Mouse (Mus musculus) kidney, postnatal 14 days (tissue): ENCODE data around the gene 2310003L06Rik.

Experiments
- DNase-seq: peaks from one replicate; pipeline ENCODE4 v3.0.0; 2022; ENCODE audit warnings: mixed read lengths

2310003L06Rik gene

GRCm38 (mm10) chr5:87969201-87969600 lies at the start of gene 2310003L06Rik, which contains the start of gene Gm28434:
2310003L06Rik (plus strand) TSS chr5:87969459.
Gm28434 (plus strand) TSS chr5:87969517.
- no peak for DNase-seq

GRCm38 (mm10) chr5:87925372-87925771 lies 43.9 kb upstream of the 2310003L06Rik start, which contains the start of gene Csn3:
Csn3 (plus strand) TSS chr5:87925579.
- DNase-seq, result no peak

- DNase-seq, result no peak
Measured at GRCm38 (mm10) chr5:87931603-87932002, 37.7 kb upstream of the 2310003L06Rik start.

- DNase-seq, result no peak
Measured at GRCm38 (mm10) chr5:87940752-87941151, 28.5 kb upstream of the 2310003L06Rik start.

- no peak for DNase-seq
Measured at GRCm38 (mm10) chr5:87942515-87942914, 26.7 kb upstream of the 2310003L06Rik start.

- no peak for DNase-seq
Measured at GRCm38 (mm10) chr5:87951836-87952235, 17.4 kb upstream of the 2310003L06Rik start.

- no peak for DNase-seq
Measured at GRCm38 (mm10) chr5:87979139-87979538, 9.9 kb downstream of the 2310003L06Rik start, which contains the start of gene Cabs1. Cabs1 (plus strand) TSS chr5:87979439.

- DNase-seq, result no peak
Measured at GRCm38 (mm10) chr5:87982468-87983214, 13.4 kb downstream of the 2310003L06Rik start.

- no peak for DNase-seq
Measured at GRCm38 (mm10) chr5:88002249-88002648, 33.0 kb downstream of the 2310003L06Rik start, which contains the start of gene Smr3a. Smr3a (plus strand) TSS chr5:88002549.

- no peak for DNase-seq
Measured at GRCm38 (mm10) chr5:88005241-88005640, 36.0 kb downstream of the 2310003L06Rik start.
